Mouse (Mus musculus): ENCODE data around the gene Sit1.

- no peak for TF ChIP-seq EP300 (IDR thresholded peaks at IDR 0.05; ENCODE audit: insufficient read depth, low read depth, low read length)
- no peak for TF ChIP-seq CTCF (IDR thresholded peaks at IDR 0.05)
Measured at GRCm38 (mm10) chr4:43481894-43482456, 1.6 kb downstream of the Sit1 start.
